Mouse (Mus musculus) ES-Bruce4 (cell line): Measurements from ENCODE around the gene Cnnm2.

Experiments used
- CTCF ChIP-seq: IDR thresholded peaks from one replicate; pipeline ENCODE4 v1.8.1; 2011; ENCODE audit warnings: low read depth, low read length
- EP300 ChIP-seq: IDR thresholded peaks from 2 replicates; pipeline ENCODE4 v1.6.1; 2011; ENCODE audit warnings: low read depth, low read length; ENCODE audit not compliant: insufficient read depth
- POLR2A ChIP-seq: IDR thresholded peaks from one replicate; pipeline ENCODE4 v1.8.1; 2011; ENCODE audit warnings: low read length; ENCODE audit not compliant: insufficient read depth

- TF ChIP-seq CTCF: no peak
- no peak for TF ChIP-seq POLR2A
- TF ChIP-seq EP300: no peak
Measured at GRCm38 (mm10) chr19:46769759-46770158, 8.4 kb downstream of the Cnnm2 start.
